Mouse (Mus musculus): Measurements from ENCODE around the gene Ugdh.
"Not testable (repeated sequence)": the region's sequence is repeated elsewhere in the genome, so short reads cannot be mapped to it uniquely, and the experiment has no call there.

Ugdh gene

DNA sequence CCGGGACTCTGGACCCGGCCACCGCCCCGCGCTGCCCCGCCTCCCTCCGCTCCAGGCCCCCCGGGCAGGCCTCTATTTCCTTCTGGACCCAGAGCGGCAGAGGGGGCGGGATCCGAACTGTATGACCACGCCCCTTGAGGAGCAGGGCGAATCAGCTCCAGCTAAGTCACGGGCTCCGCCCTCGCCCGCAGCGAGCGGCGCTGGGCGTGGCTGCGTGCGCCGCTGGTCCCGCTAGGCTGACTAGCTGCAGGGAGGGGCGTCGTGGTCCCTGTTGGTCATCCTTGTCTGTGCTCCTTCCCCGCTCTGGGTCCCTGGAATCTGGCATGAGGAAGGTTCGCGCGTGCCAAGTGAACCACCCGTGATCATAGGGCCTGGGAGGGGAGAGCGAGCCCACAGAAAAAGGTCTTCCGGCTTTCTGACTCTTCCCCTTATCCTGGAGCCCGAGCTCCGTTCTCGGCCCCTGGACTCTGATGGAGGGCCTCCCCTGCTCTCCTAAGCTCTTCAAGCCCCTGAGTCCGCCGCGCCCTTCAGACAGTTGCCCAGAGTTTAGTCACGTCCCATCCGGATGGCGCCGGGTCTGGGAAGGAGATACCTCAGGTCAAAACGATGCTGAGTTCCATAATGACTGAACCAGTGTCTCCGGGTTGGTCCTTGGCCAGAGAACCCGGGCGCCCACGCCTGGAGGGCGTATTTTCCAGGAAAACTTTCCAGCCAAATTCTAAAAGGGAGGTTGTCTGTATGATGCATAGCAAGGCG lies at the start of gene Ugdh:
TSS of gene Ugdh (minus strand) at position 144 of the 756 bp plus-strand sequence.
- DNase-seq = peak; percentile 99

DNA sequence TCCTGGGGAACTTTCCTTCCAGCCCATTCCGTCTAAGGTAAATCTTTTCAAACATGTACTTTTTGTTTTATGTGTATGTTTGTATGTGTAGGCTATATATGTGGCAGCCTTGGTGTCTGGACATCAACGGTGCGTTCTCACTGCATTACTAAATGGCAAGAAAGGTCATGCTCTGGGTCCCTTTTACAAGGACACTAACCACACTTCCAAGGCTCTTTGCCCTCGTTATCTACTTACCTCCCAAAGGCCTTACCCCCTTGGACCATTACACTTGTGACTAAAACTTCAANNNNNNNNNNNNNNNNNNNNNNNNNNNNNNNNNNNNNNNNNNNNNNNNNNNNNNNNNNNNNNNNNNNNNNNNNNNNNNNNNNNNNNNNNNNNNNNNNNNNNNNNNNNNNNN lies 47.2 kb upstream of the Ugdh start:
- DNase-seq = no peak

DNA sequence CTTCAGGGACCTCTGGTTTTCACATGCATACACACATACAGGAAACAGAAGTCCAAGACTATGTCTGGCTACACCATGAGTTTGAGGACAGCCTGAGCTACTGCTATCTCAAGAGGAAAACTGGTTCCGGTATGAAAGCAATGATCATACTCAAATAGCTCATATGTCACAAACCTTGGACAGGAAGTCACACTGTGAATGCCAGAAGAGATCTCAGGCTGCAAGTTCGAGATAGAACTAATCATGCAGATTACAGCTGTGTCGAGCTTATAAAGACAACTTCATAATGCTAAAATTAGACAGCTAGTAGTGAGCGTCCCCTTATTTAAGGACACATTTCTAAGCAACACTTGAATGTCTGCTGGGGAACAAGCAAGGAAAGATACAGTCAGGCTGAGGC lies 44.8 kb upstream of the Ugdh start:
- DNase-seq = no peak

DNA sequence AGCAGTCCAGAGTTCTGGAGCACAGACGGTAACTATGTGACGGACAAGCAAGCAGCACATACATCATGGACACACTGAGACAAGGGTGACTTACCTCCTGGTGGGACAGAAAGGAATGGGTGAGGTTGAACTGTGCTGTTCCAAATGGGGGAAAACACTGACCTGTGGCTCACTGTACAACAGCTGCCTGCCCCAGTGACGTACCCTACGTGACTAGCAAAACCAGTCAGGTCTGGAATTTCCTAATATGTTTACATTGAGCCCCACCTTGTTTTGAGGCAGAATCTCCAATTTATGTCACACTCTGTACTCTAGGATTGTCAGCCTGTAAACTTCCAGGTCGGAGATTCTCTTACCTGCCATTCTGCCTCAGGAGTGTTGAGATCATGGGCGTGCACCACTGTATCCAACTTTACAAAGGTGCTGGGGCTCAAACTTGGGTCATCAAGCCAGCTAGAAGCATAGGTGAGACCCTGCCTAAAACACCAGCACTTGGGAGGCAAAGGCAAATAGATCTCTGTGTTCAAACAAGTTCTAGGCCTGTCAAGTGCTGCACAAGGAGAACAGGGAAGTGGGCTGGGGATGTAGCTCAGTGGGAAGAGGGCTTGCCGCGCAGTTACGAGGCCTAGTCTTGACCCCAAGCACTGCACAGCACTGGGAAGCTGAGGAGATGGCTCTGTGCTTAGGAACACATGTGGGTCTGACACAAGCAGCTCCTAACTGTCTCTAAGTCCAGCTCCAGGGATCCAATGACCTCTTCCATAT lies 44.1 kb upstream of the Ugdh start:
- no peak for DNase-seq

DNA sequence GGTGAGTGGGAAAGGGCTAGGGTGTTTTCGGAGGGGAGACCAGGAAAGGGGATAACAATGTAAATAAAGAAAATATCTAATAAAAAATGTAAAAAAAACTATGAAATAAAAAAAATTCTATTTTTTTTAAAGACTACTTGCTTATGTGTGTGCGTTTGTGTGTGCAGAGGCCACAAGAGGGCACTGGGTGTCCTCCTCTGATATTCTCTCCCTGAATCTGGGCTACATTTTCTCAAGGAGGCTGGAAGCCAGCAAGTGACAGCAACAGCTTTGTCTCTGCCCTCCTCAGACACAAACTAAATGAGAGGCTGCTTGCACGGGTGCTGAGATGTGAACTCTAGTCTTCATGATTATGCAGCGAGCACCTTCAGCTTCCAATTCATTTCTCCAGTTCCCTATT lies 42.5 kb upstream of the Ugdh start:
- DNase-seq = peak; percentile 64

- not testable (repeated sequence) for DNase-seq
These were observed 41.0 kb upstream of the Ugdh start for GRCm38 (mm10) chr5:65476739-65477138.

- DNase-seq = peak; percentile 56
These were observed 40.1 kb upstream of the Ugdh start for GRCm38 (mm10) chr5:65475806-65476205.

DNA sequence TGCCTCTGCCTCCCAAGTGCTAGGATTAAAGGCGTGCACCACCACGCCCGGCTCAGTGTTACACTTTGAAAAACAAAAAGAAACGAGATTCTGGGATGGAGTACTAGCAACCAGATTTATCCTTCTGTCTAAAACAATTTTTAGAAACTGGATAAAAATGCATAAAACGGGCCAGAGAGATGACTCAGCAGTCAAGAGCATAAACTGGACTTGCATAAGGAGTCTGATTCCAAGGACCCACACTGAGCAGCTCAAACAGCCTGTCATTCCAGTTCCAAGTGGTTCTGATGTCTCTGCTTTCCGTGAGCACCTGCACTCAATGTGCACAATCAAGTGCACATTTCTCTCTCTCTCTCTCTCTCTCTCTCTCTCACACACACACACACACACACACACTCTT lies 34.0 kb upstream of the Ugdh start:
- DNase-seq = peak; percentile 42

DNA sequence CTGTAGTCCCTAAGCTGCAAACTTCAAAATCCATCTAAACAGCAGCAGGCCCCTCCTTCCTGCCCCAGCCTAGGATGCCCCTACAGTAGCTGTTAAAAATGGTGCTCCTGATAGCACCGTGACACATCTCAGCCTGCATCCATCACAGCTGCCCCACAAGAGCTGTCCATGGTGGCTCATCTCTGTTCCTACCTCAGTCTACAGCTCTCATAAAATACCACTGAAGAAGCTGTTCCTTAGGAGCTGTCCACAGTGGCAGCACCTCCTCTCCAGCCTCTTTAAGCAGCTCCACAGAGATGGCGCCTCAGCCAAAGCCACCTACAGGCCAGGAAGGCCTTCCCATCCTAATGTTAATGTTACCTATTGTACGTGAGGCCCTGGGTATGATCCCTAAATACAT lies 31.2 kb upstream of the Ugdh start:
- no peak for DNase-seq

- no peak for DNase-seq
These were observed 24.6 kb upstream of the Ugdh start for GRCm38 (mm10) chr5:65460361-65460760.

DNA sequence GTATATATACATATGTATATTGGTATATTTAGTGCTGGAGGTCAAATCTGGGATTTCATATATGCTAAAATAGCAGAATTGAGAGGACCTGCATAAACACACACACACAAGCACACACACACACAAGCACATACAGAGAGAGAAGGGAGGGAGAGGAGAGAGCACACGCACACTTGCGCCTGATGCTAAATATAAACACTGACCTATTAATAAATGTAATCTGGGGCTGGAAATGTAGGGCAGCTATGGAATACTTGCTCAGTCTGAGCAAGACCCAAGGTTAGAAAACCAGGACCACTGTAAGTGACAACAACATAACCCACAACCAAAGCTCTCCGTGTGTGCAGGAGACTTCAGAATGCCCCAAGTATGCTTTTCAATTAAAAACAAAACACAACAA lies 23.7 kb upstream of the Ugdh start:
- DNase-seq = no peak

DNA sequence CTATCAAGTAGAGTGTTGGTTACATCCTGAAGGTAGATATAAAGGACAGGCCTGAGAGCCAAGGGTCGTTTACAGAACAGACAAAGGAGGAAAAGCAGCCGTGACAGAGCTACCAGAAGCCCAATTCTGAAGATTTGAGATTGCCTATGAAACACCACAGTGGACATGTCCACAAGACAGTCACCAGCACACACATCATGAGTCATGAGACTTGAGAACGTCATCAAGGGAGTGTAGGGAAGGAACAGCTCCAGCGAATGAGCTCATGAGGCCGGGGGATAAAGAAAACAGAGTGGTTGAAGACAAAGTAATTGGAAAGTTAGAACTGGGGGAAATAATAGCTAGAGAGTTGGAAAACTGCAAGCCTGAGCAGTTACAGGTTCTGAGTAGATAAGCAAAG lies 22.1 kb upstream of the Ugdh start:
- DNase-seq = no peak

DNA sequence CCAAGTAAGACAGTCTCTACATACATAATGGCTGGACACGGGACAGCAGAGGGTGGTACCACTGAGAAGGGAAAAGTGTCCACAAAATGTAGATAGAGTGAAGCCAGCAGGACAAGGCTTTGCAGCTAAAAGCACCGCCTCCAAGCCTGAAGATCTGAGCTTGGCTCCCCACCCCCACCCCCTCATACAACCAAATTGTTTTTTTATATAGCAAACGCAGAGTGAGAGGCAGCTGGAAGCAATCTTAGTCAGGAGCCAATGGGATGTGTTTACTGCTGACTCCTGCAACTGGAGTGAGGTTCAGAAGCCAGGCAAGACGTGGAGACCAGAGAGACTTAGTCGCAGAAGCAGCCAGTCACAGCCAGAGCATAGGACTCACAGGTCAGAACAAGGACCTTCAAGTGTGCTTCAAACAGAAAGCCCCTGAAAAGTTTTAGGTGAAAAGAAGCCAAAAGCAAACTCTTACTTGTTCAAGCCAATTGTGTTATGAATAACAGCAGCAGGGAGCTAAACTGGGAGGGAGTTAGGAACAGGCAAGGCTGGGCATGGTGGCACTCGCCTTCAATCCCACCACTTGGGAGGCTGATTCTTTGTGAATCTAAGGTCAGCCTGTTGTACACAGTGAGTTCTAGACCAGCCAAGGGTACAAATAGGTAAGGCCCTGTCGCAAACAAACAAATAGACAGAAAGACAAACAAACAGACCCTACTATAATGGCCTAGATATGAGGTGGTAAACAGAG lies 21.5 kb upstream of the Ugdh start:
- peak; percentile 62 for DNase-seq

DNA sequence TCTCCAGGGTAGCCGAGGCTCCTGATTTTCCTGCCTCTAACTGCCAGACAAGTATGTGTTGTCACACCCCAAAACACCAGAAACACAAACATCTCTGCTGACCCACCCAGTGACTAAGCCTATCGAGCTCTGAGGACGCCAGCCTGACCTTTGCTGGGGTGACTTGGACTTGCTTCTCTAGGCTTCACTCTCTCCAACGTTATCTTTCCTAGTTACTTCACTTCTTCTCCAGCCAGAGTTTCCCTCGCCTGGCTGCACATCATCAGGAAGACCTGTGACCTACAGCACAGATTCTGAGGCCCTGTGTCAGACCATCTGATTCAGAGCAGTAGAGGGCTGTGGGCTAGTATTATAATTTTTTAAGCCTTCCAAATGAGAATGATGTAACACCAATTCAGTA lies 19.0 kb upstream of the Ugdh start:
- peak; percentile 41 for DNase-seq

DNA sequence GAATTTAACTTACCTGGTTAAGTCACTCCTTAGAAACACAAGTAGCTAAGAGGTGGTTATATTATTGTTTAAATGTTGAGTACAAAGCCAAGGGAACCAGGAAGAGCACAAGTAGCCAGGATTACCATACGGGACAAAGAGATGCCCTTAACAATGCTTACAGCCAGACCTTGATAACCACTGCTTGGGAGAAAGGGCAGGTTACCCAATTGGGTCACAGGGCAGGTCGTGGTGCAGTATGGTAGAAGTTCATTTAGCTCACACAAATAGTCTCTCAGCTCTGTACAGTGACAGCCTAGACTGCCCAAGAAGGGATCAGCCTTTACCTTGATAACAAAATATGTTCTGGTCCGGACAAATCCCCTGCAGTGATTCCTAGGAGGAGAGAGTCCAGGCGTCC lies 13.2 kb upstream of the Ugdh start:
- DNase-seq = no peak

DNA sequence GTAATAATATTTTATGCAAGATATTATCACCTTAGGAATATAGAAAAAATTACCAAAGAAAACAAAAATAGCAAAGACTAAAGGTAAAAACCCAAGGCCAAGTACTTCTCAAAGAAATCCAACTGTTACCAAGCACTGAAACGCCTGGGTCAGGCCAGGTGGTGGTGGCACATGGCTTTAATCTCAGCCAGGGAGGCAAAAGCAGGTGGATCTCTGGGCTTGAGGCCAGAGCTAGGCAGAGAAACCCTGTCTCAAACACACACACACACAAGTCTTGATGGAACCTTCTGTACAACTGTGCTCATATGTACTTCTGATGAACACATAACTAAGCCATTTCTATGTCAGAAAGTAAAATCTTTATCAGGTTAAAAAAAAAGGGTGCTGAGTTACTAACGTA lies 12.1 kb upstream of the Ugdh start:
- DNase-seq = no peak

- no peak for DNase-seq
These were observed 11.0 kb upstream of the Ugdh start for GRCm38 (mm10) chr5:65446756-65447155.

DNA sequence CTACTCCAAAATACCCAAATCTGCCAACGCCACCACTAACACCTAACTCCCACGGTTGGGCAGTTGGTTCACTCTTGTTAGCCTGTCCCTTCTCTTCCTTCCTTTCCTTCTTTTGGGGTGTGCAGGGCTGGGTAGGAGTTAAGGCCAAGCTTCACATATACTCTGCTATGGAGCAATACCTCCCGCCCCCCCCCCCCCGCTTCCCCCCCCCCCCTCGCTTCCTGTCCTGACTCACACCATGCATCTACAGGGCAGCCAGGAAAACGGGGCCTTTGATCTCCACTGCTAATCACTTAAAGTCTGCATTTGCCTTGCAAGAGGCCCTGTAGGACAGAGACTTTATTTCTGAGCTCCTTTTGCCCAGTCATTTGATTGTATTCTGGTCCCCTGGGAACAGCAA lies 9.2 kb upstream of the Ugdh start:
- DNase-seq = no peak

GRCm38 (mm10) chr5:65438041-65438440 lies 2.3 kb upstream of the Ugdh start:
- DNase-seq = no peak

- peak; percentile 54 for DNase-seq
These were observed 365 bp downstream of the Ugdh start for GRCm38 (mm10) chr5:65435363-65435805.

DNA sequence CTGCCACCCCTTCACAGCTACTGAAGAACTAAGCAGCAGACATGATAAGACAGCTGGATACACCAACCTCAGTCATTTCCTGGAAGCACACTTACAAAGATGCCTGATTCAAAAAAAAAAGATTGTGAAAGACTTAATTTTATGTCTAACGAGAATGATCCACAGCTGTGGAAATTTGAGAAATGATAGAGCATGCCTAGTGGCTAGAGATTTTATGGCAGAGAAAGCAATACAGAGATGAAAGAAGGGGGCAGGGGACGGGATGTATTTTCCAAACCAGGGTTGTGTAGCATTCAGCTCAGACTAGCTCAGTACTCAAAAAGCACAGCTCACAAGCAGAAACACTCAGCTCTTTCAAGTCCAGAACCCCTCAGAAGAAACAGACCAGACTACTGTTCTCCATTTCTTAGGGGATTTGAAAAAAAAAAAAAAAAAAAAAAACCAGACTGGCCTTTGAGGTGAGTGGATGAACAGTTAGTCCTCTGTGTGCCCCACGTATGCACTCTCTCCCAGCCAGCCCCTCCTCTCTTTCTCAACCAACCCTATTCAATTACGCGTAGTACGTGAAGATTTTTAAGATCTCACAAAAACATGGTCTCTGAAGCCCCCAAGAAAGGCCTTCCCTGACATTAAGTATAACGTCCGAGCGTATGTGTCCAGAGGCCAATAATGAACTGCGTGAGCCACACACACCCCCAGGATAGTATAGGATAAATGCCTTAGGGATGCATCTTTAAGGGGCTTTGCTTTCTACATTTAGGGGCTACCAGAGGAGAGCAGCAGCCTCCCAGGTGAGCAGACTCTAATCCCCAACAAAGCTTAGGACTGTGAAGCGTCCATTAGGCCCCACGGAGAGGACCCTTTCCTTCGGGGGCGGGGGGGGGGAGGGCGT lies 1.0 kb downstream of the Ugdh start:
- DNase-seq = no peak

DNA sequence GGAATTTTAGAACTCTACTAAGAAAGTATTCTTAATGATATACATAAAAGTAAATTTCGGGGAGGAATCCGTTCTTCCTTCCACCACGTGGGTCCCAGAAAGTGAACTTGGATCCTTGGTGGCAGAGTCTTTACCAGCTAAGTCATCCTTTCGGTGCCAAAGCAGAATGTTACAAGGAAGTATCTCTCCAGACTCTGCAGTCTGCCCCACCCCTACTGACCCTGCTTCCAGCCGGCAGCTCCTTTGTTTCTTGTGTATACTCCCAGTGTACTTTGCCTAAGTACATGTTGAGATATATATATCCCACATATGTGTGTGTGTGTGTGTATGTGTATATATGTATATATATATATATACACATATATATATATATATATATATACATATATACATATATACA lies 6.3 kb downstream of the Ugdh start:
- no peak for DNase-seq

DNA sequence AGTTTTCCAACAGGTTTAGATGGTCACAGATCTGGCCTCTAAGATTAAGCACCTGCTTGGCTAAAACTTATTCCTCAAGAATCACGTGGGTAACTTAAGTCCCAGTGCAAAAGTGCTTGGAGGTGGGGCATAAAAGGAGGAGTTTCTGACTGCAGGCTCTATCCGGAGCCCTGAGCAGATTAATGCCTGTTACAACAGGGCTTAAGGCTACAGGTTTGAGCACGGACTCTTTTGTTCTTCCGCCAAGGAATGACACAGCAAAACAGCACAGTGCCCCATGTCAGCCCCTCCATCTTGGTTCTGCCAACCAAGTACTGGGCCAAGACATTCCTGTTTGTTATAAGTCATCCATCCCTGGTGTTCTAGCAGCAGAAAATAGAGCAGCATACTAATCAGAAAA lies 7.4 kb downstream of the Ugdh start:
- DNase-seq = peak; percentile 66
